Mouse (Mus musculus): ENCODE measurements at regions not wholly inside any gene's neighbourhood (a gene's known extent, or its start where the extent isn't known, plus 50 kb on each side); places are given as distances from the start of the nearest gene placed in this dataset.

DNA sequence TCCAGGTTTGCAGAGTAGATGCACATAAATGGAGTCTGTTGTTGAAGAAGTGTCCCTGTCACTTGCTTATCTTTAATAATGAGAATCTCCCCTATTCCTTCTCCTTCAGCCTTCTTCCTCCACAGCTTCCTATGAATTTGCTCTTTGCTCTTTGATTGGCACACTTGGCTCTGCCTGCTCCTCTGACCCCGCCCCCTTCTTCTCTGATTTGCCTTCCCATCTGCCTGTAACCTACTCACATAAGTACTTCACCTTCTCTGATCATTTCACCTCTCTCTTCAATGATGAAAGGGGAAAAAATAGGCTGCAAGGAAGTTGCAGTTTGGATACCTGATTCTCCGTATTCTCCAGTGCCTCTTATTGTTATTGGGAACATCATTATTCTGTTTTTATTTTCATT, 66.1 kb upstream of the 9330182O14Rik start:
- Histone ChIP-seq H3K9ac (ENCODE audit: low read length) (no peak overlapping the region), H3K27me3 (ENCODE audit: control insufficient read depth, insufficient read depth, low read length) (no peaks in the 10 kb centered on the region), H3K4me3 (ENCODE audit: low read depth, low read length) (no peak overlapping the region), H3K4me2 (ENCODE audit: low read depth) (no peak overlapping the region), H3K27ac (ENCODE audit: low read depth, low read length) (no peak overlapping the region), H3K36me3 (ENCODE audit: control insufficient read depth, insufficient read depth, low read length) (no peaks in the 10 kb centered on the region), H3K9me3 (ENCODE audit: control insufficient read depth, low read length) (no peaks in the 10 kb centered on the region), H3K4me1 (ENCODE audit: control insufficient read depth, insufficient read depth, low read length) (no peaks in the 10 kb centered on the region)
- 93% methylated on average over 2 of the region's 2 CpGs for WGBS
- DNase-seq (ENCODE audit: low spot score) = no peak
- ATAC-seq (ENCODE audit: insufficient read depth, low FRiP score, low TSS enrichment) = no peak

DNA sequence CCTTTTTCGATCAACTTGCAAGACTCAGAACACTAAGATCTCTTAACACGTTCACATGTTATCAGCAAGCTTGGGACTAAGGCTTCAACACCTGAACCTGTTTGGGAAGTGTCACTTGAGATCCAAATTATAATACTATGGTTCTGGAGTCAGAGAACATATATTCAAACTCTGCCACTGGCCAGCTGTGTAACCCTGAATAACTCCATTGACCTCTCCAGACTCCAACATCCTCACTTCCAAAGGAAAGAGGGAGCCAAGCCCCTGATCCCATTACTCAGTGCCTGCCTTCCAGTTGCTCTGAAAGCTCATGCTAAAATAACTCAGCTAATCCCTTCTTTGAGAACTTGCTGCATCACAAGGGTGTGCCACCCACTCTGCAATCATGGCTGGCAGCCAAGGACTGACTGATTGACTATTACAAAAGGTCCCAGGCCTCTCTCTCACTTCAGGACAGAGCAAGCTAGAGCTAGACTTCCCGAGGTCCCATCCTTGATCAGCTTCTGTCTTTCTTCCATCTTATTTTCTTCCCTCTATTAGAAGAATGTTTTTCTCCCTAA, 58.8 kb upstream of the 9330182O14Rik start:
- H3K36me3 ChIP-seq (ENCODE audit: control insufficient read depth, insufficient read depth, low read length) = no peaks in the 10 kb centered on the region
- no peak for DNase-seq (ENCODE audit: low spot score)
- ATAC-seq (ENCODE audit: insufficient read depth, low FRiP score, low TSS enrichment) = no peak

DNA sequence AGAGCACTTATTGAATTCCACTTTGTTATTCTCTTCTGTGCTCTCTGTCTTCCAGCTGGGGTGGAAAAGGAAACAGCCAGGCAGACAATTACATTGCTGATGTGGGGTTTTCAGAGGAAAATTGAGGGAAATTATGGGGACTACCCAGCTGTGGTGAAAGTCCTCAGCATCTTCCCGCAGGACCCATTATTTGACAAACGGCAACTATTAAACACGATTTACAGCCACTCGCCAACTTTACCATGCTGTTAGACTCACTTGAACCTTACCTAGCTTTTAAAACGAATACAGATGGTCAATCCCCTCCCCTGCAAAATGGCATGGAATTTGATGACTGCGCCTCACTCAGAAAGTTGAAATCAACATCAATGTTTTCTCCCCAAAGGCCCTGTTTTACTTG, 54.3 kb upstream of the 9330182O14Rik start:
- H3K4me1 ChIP-seq (ENCODE audit: control insufficient read depth, insufficient read depth, low read length) = no peaks in the 10 kb centered on the region
- no peaks in the 10 kb centered on the region for H3K9me3 ChIP-seq (ENCODE audit: control insufficient read depth, low read length)
- no peaks in the 10 kb centered on the region for H3K36me3 ChIP-seq (ENCODE audit: control insufficient read depth, insufficient read depth, low read length)
- ATAC-seq (ENCODE audit: insufficient read depth, low FRiP score, low TSS enrichment) = no peak
- H3K9ac ChIP-seq (ENCODE audit: low read length) = no peak overlapping the region
- 70% methylated on average over 6 of the region's 6 CpGs for WGBS
- H3K4me3 ChIP-seq (ENCODE audit: low read depth, low read length) = no peak overlapping the region
- H3K27me3 ChIP-seq (ENCODE audit: control insufficient read depth, insufficient read depth, low read length) = no peaks in the 10 kb centered on the region
- H3K4me2 ChIP-seq (ENCODE audit: low read depth) = no peak overlapping the region
- H3K27ac ChIP-seq (ENCODE audit: low read depth, low read length) = no peak overlapping the region
- no peak for DNase-seq (ENCODE audit: low spot score)

More for the DNA sequence above, 58.8 kb upstream of the 9330182O14Rik start:
- no peak overlapping the region for H3K27ac ChIP-seq (ENCODE audit: low read depth, low read length)
- no peaks in the 10 kb centered on the region for H3K9me3 ChIP-seq (ENCODE audit: control insufficient read depth, low read length)
- H3K9ac ChIP-seq (ENCODE audit: low read length) = no peak overlapping the region
- H3K4me1 ChIP-seq (ENCODE audit: control insufficient read depth, insufficient read depth, low read length) = no peaks in the 10 kb centered on the region
- no peak overlapping the region for H3K4me2 ChIP-seq (ENCODE audit: low read depth)
- 85% methylated on average over 3 of the region's 3 CpGs for WGBS
- no peaks in the 10 kb centered on the region for H3K27me3 ChIP-seq (ENCODE audit: control insufficient read depth, insufficient read depth, low read length)
- no peak overlapping the region for H3K4me3 ChIP-seq (ENCODE audit: low read depth, low read length)

Data from neural tube, embryonic 11.5 days (tissue).